Mouse (Mus musculus) heart, embryonic 11.5 days (tissue): ENCODE measurements at regions not wholly inside any gene's neighbourhood (a gene's known extent, or its start where the extent isn't known, plus 50 kb on each side); places are given as distances from the start of the nearest gene placed in this dataset.

Experiments
- ATAC-seq: fragments of 200-750 bp; cut with Nextera tagmentation; replicated peaks from 2 replicates; pipeline ENCODE4 v1.8.0; 2017; ENCODE audit warnings: moderate library complexity; ENCODE audit not compliant: insufficient number of reproducible peaks, low FRiP score, low TSS enrichment
- H3K27ac ChIP-seq: fragments of 300-500 bp; sonication (generic); 2 replicates; pipeline ENCODE4 v1.5.1; 2014; ENCODE audit warnings: mild to moderate bottlenecking, low read depth, low read length
- H3K27me3 ChIP-seq: fragments of 300-500 bp; sonication (generic); 2 replicates; pipeline ENCODE4 v1.6.1; 2014; ENCODE audit warnings: mild to moderate bottlenecking, low read length, mixed read lengths; ENCODE audit not compliant: control insufficient read depth, insufficient read depth
- H3K36me3 ChIP-seq: fragments of 300-500 bp; sonication (generic); 2 replicates; pipeline ENCODE4 v1.6.1; 2014; ENCODE audit warnings: mild to moderate bottlenecking, low read length, moderate library complexity, mixed read lengths; ENCODE audit not compliant: control insufficient read depth, insufficient read depth
- H3K4me1 ChIP-seq: fragments of 300-500 bp; sonication (generic); 2 replicates; pipeline ENCODE4 v1.6.1; 2014; ENCODE audit warnings: low read length; ENCODE audit not compliant: control insufficient read depth, insufficient read depth
- H3K4me2 ChIP-seq: fragments of 300-500 bp; sonication (generic); 2 replicates; pipeline ENCODE4 v1.6.1; 2014; ENCODE audit warnings: mild to moderate bottlenecking, moderate library complexity
- H3K4me3 ChIP-seq: fragments of 300-500 bp; sonication (generic); 2 replicates; pipeline ENCODE4 v1.5.1; 2014; ENCODE audit warnings: low read depth, low read length
- H3K9ac ChIP-seq: fragments of 300-500 bp; sonication (generic); 2 replicates; pipeline ENCODE4 v1.6.1; 2014; ENCODE audit warnings: mild to moderate bottlenecking, low read depth, low read length, moderate library complexity
- H3K9me3 ChIP-seq: fragments of 300-500 bp; sonication (generic); replicated peaks from 2 replicates; pipeline ENCODE4 v1.6.1; 2016; ENCODE audit warnings: low read length; ENCODE audit not compliant: control insufficient read depth
- WGBS: fragments of 180-500 bp; shearing (Covaris S2); extraction: QIAGEN DNeasy Blood & Tissue Kit; methylation state at CpG from one replicate; pipeline ENCODE4 v1.1.7; 2014; ENCODE audit not compliant: insufficient replicate concordance; 5-methylcytosine and 5-hydroxymethylcytosine counted together

- Histone ChIP-seq H3K4me3 (no peak overlapping the region), H3K9me3 (no peaks in the 10 kb centered on the region), H3K36me3 (no peaks in the 10 kb centered on the region), H3K27ac (no peak overlapping the region), H3K27me3 (no peaks in the 10 kb centered on the region), H3K9ac (no peak overlapping the region), H3K4me2 (no peak overlapping the region), H3K4me1 (no peaks in the 10 kb centered on the region)
- ATAC-seq = no peak
Measured at GRCm38 (mm10) chr9:118253829-118254228, 103.9 kb upstream of the Cmc1 start.

- no peaks in the 10 kb centered on the region for H3K27me3 ChIP-seq
- H3K4me3 ChIP-seq = no peak overlapping the region
- no peaks in the 10 kb centered on the region for H3K4me1 ChIP-seq
- H3K4me2 ChIP-seq = no peak overlapping the region
- 55% methylated on average over 9 of the region's 9 CpGs for WGBS
- no peak overlapping the region for H3K9ac ChIP-seq
- no peak for ATAC-seq
- no peak overlapping the region for H3K27ac ChIP-seq
- no peaks in the 10 kb centered on the region for H3K9me3 ChIP-seq
- H3K36me3 ChIP-seq = no peaks in the 10 kb centered on the region
Measured at GRCm38 (mm10) chr9:118255200-118255733, 105.3 kb upstream of the Cmc1 start.

GRCm38 (mm10) chr9:118255751-118256266 lies 105.8 kb upstream of the Cmc1 start:
- Histone ChIP-seq H3K27ac (no peak overlapping the region), H3K27me3 (no peaks in the 10 kb centered on the region), H3K9ac (no peak overlapping the region), H3K4me1 (no peaks in the 10 kb centered on the region), H3K4me3 (no peak overlapping the region), H3K9me3 (no peaks in the 10 kb centered on the region), H3K4me2 (no peak overlapping the region), H3K36me3 (no peaks in the 10 kb centered on the region)
- ATAC-seq = no peak
- WGBS = 31% methylated on average over 11 of the region's 11 CpGs

GRCm38 (mm10) chr9:118266298-118266697 lies 116.3 kb upstream of the Cmc1 start:
- H3K27me3 ChIP-seq = no peaks in the 10 kb centered on the region
- WGBS = 60% methylated on average over 5 of the region's 5 CpGs
- no peak for ATAC-seq
- H3K27ac ChIP-seq = no peak overlapping the region
- no peaks in the 10 kb centered on the region for H3K36me3 ChIP-seq
- no peak overlapping the region for H3K9ac ChIP-seq
- H3K4me3 ChIP-seq = no peak overlapping the region
- no peaks in the 10 kb centered on the region for H3K4me1 ChIP-seq
- H3K4me2 ChIP-seq = no peak overlapping the region
- H3K9me3 ChIP-seq = no peaks in the 10 kb centered on the region

- Histone ChIP-seq H3K4me3 (no peak overlapping the region), H3K36me3 (no peaks in the 10 kb centered on the region), H3K9ac (no peak overlapping the region), H3K4me2 (no peak overlapping the region), H3K9me3 (no peaks in the 10 kb centered on the region), H3K4me1 (0 out of 2 replicates have a peak, but pooled peaks cover 3% of the 10 kb centered on the region), H3K27ac (no peak overlapping the region), H3K27me3 (no peaks in the 10 kb centered on the region)
- ATAC-seq = no peak
- WGBS = 52% methylated on average over 12 of the region's 12 CpGs
Measured at GRCm38 (mm10) chr9:118271681-118272080, 121.7 kb upstream of the Cmc1 start.

- Histone ChIP-seq H3K27ac (no peak overlapping the region), H3K9me3 (no peaks in the 10 kb centered on the region), H3K4me3 (no peak overlapping the region), H3K4me1 (0 out of 2 replicates have a peak, but pooled peaks cover 3% of the 10 kb centered on the region), H3K9ac (no peak overlapping the region), H3K27me3 (no peaks in the 10 kb centered on the region), H3K4me2 (no peak overlapping the region), H3K36me3 (no peaks in the 10 kb centered on the region)
- no peak for ATAC-seq
- 60% methylated on average over 11 of the region's 11 CpGs for WGBS
Measured at GRCm38 (mm10) chr9:118272713-118273407, 122.9 kb upstream of the Cmc1 start.

DNA sequence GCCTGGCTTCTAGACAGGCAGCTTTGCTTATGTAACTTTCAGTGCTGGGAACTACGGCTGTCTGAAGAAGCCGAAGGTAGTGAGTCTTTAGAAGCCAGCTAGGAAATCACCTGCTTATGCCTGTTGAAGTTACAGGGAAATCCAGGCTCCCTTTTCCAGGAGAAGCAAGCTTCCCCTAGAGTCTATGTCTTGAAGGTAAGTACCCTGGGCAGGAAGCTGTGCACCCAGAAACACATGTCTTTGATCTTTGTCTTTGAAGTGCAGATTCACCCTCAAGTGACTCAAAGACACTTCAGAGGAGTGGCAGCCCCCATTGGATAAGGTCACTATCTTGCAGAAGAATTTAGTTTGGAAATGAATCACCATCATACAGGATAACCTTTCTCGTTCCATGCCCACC lies 135.5 kb upstream of the Cmc1 start:
- Histone ChIP-seq H3K9ac (no peak overlapping the region), H3K4me1 (no peaks in the 10 kb centered on the region), H3K4me2 (no peak overlapping the region), H3K27me3 (no peaks in the 10 kb centered on the region), H3K4me3 (no peak overlapping the region), H3K9me3 (no peaks in the 10 kb centered on the region), H3K27ac (no peak overlapping the region), H3K36me3 (no peaks in the 10 kb centered on the region)
- 59% methylated on average over 3 of the region's 3 CpGs for WGBS
- ATAC-seq = no peak

GRCm38 (mm10) chr9:118287606-118288005 lies 137.6 kb upstream of the Cmc1 start:
- Histone ChIP-seq H3K4me2 (no peak overlapping the region), H3K9me3 (no peaks in the 10 kb centered on the region), H3K9ac (no peak overlapping the region), H3K36me3 (no peaks in the 10 kb centered on the region), H3K4me1 (no peaks in the 10 kb centered on the region), H3K27ac (no peak overlapping the region), H3K4me3 (no peak overlapping the region), H3K27me3 (no peaks in the 10 kb centered on the region)
- WGBS = 80% methylated on average over 9 of the region's 9 CpGs
- ATAC-seq = no peak

DNA sequence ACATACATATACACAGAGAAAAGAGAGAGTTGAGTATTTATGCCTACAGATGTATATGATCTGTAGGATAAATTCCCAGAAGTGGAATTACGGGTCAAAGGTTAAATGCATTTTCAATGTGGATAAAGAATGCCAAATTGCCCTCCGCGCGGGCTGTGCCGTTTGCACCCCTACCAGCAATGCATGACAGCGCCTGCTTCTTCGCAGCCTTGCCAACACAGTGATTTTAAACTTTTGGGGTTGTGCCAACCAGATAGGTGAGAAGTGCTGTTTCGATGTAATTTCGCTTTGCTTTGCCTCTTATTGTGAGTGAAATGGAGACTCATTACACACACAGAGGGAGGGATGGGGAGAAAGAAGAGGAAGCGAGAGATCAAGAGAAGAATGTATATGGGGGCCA lies 142.9 kb upstream of the Cmc1 start:
- Histone ChIP-seq H3K9ac (no peak overlapping the region), H3K4me1 (no peaks in the 10 kb centered on the region), H3K4me2 (no peak overlapping the region), H3K27ac (no peak overlapping the region), H3K4me3 (no peak overlapping the region), H3K36me3 (no peaks in the 10 kb centered on the region), H3K27me3 (no peaks in the 10 kb centered on the region), H3K9me3 (no peaks in the 10 kb centered on the region)
- 86% methylated on average over 10 of the region's 10 CpGs for WGBS
- no peak for ATAC-seq
